Mouse (Mus musculus): ENCODE measurements around the gene Lat2.

DNA sequence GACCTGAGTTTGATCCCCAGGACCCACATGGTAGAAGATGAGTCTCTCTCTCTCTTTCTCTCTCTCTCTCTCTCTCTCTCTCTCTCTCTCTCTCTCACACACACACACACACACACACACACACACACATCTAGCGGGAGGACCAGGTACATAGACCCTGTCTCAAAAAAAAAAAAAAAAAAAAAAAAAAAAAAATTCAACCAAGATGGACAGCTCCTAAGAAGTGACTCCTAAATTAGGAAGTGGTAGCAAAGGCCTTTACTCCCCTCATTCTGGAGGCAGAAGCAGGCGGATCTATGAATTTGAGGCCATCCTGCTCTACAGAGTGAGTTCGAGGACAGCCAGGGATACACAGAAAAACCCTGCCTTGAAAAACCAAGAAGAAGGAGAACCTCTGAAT, 25.5 kb upstream of the Lat2 start:
- no peak for TF ChIP-seq CTCF (IDR thresholded peaks at IDR 0.05; ENCODE audit: control insufficient read depth, insufficient read depth, insufficient read length)
- TF ChIP-seq CEBPB (IDR thresholded peaks at IDR 0.05; ENCODE audit: low read depth) = no peak
- no peak for TF ChIP-seq FOSL1 (IDR thresholded peaks at IDR 0.05; ENCODE audit: insufficient read depth, low read length, poor library complexity, severe bottlenecking)
- no peak for TF ChIP-seq MYOD1 (IDR thresholded peaks at IDR 0.05; ENCODE audit: control insufficient read depth, insufficient read length, low read depth)
- no peak for TF ChIP-seq USF1 (IDR thresholded peaks at IDR 0.05; ENCODE audit: low read depth)
- no peak for TF ChIP-seq MAX (IDR thresholded peaks at IDR 0.05)
- no peak for TF ChIP-seq MYOG (IDR thresholded peaks at IDR 0.05; ENCODE audit: control insufficient read depth, extremely low read depth, insufficient read length)
